Mouse (Mus musculus): ENCODE results near the gene 6430550D23Rik.
"Not testable (repeated sequence)": the region's sequence is repeated elsewhere in the genome, so short reads cannot be mapped to it uniquely, and the experiment has no call there.

6430550D23Rik gene

GRCm38 (mm10) chr2:155952006-155952405 lies 55.8 kb downstream of the 6430550D23Rik start:
- DNase-seq (ENCODE audit: low spot score): peak; percentile 28

GRCm38 (mm10) chr2:155949362-155949761 lies 58.4 kb downstream of the 6430550D23Rik start:
- no peak for DNase-seq (ENCODE audit: low spot score)

GRCm38 (mm10) chr2:155947390-155948002 lies 60.3 kb downstream of the 6430550D23Rik start:
- DNase-seq (ENCODE audit: low spot score): no peak

- DNase-seq (ENCODE audit: low spot score): no peak
These were observed 61.3 kb downstream of the 6430550D23Rik start for GRCm38 (mm10) chr2:155946499-155946898.

- peak; percentile 26 for DNase-seq (ENCODE audit: low spot score)
These were observed 61.7 kb downstream of the 6430550D23Rik start for GRCm38 (mm10) chr2:155946069-155946468.

GRCm38 (mm10) chr2:155945580-155945979 lies 62.2 kb downstream of the 6430550D23Rik start:
- no peak for DNase-seq (ENCODE audit: low spot score)

GRCm38 (mm10) chr2:155945124-155945523 lies 62.7 kb downstream of the 6430550D23Rik start, which contains the start of gene Gdf5:
Gdf5 (minus strand) TSS chr2:155945367.
- DNase-seq (ENCODE audit: low spot score): no peak

GRCm38 (mm10) chr2:155944685-155945084 lies 63.1 kb downstream of the 6430550D23Rik start:
- DNase-seq (ENCODE audit: low spot score): no peak

GRCm38 (mm10) chr2:155943463-155943862 lies 64.3 kb downstream of the 6430550D23Rik start:
- DNase-seq (ENCODE audit: low spot score): no peak

GRCm38 (mm10) chr2:155941697-155942442 lies 65.9 kb downstream of the 6430550D23Rik start:
- no peak for DNase-seq (ENCODE audit: low spot score)

GRCm38 (mm10) chr2:155940681-155941080 lies 67.1 kb downstream of the 6430550D23Rik start, which contains the start of gene Gm15557:
Gm15557 (plus strand) TSS chr2:155940728.
- no peak for DNase-seq (ENCODE audit: low spot score)

- DNase-seq (ENCODE audit: low spot score): no peak
These were observed 67.8 kb downstream of the 6430550D23Rik start for GRCm38 (mm10) chr2:155939897-155940529.

GRCm38 (mm10) chr2:155929531-155930442 lies 78.0 kb downstream of the 6430550D23Rik start, which contains the start of gene Uqcc1:
Uqcc1 (minus strand) TSS chr2:155930310.
- peak; percentile 95 for DNase-seq (ENCODE audit: low spot score)

GRCm38 (mm10) chr2:155928711-155929345 lies 78.9 kb downstream of the 6430550D23Rik start:
- DNase-seq (ENCODE audit: low spot score): no peak

- not testable (repeated sequence) for DNase-seq (ENCODE audit: low spot score)
These were observed 82.6 kb downstream of the 6430550D23Rik start for GRCm38 (mm10) chr2:155925213-155925612.

All from yolk sac, embryonic 10.5 days (tissue).